Mouse (Mus musculus): ENCODE data around the gene Ces2a.

The Ces2a gene

GRCm38 (mm10) chr8:104733753-104734152, at the start of gene Ces2a:
Ces2a (plus strand) TSS chr8:104734003.
- DNase-seq = no peak

- DNase-seq = no peak
These were observed 45.4 kb upstream of the Ces2a start for GRCm38 (mm10) chr8:104688433-104688832.

- DNase-seq = no peak
These were observed 35.2 kb upstream of the Ces2a start for GRCm38 (mm10) chr8:104698556-104698955.

- DNase-seq = no peak
These were observed 31.9 kb upstream of the Ces2a start for GRCm38 (mm10) chr8:104701900-104702299.

GRCm38 (mm10) chr8:104721166-104721565, 12.6 kb upstream of the Ces2a start:
- no peak for DNase-seq

DNA sequence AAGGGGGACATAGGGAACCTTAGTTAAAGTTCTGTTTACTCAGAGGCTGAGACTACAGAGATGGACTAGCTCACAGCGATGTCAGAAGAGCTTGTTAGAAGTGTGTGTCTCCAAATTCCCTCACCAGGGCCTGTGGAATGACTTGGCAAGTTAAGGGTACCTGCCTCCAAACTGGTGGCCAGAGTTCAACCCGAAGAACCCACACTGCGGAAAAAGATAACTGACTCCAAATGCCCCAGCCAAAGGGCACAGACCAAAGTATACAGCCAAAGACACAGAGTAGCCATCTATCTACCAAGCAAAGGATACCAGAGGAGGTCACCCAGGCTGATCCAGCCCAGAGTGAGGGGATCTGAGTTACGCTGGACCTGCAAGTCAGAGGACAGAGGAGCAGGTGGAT, 2.4 kb upstream of the Ces2a start:
- no peak for DNase-seq

DNA sequence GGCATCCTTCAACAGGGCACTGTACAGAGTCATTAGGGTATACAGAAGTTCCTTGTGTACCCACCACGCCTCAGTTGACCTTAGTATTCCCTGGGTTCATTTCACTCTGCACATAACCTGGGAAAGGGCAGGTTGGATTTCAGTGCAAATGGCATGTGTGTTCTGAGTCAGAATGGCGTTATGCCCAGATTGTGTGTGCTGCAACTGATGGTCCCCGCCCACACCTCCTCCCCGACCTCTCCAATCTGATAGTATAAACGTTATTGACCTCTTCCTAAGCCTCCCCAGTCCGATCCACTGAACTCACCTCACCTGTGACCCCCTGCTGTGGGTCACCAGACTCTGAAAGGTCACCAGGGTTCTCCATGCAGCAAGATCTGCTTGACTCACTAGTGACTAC, 1.8 kb upstream of the Ces2a start:
- no peak for DNase-seq

- no peak for DNase-seq
These were observed 8.2 kb downstream of the Ces2a start for GRCm38 (mm10) chr8:104742039-104742438.

- no peak for DNase-seq
These were observed 9.6 kb downstream of the Ces2a start for GRCm38 (mm10) chr8:104743410-104743809.

DNA sequence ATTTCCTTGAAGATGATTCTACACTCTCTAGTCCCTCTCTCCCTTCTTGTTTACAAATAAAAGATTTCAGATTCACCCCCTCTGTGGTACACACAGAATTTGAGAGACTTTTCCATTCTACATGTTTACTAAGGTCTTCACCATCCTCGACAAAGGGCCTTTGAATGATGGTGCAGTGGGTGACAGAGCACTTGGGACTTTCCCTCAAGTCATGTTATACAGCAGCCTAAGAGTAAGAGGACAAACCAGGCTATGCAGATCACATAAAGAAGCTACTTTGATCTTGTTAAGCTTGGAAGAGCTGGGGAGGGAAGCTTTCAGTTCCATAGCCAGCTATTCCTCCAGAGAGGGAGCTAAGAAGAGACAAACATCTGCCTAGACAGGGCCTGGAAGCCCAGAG, 19.0 kb downstream of the Ces2a start:
- DNase-seq = no peak

GRCm38 (mm10) chr8:104757621-104758020, 23.8 kb downstream of the Ces2a start:
- DNase-seq = no peak

DNA sequence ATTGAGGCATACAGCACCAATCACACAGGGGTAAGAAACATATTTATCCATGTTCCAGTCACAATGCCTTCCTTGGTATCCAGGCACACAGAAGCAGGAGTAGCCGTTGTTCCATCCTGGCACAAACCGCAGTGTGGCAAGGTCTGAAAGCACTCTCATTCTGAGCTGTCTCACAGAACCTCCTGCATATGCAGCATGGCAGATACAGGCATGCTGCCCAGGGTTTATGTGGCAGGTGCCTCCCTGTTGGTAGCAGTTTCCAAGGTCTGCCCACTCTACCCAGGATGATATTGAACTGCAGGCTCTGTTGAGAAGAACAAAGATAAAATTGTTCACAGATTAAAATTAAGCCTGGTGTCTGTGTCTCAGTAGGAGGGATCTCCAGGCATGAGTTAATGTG, 24.4 kb downstream of the Ces2a start:
- peak; percentile 13 for DNase-seq

GRCm38 (mm10) chr8:104761126-104761525, 27.3 kb downstream of the Ces2a start:
- DNase-seq = no peak

- no peak for DNase-seq
These were observed 32.7 kb downstream of the Ces2a start for GRCm38 (mm10) chr8:104766485-104766884.

- no peak for DNase-seq
These were observed 36.6 kb downstream of the Ces2a start for GRCm38 (mm10) chr8:104770365-104770764.

GRCm38 (mm10) chr8:104787049-104787448, 53.2 kb downstream of the Ces2a start:
- DNase-seq = peak; percentile 42

GRCm38 (mm10) chr8:104788929-104789328, 55.1 kb downstream of the Ces2a start:
- DNase-seq = no peak

- DNase-seq = no peak
These were observed 56.3 kb downstream of the Ces2a start for GRCm38 (mm10) chr8:104789886-104790680.

Data from right cerebral cortex, adult 18-20 months (tissue).